ENCODE assay signal across 10 mouse cellular contexts in the genomic region with DNA sequence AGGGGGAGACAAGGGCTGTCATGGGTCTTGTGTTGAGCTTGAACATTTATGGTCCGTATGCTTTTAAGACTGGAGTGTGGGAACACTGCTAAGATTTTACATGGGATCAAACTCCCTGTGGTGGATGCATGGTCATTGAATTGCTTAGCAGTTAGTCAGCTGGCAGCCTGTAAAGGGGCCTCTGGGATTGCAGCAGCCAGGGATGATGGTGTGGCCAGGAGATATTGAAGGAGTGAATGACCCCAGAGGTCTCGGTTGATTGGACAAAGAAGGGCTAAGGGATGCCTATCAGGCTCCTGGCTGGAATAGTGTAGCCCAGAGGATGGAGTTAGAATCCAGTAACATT. TPM values are rescaled to one million over a fixed set of nuclear protein-coding genes. Genes with fewer than 3 reads are reported as not detected.
DNase-seq lines count a peak whose midpoint lies in the region; ATAC-seq and TF ChIP-seq lines count a peak whose summit lies in the region.
"Had no signal": no experiment of that assay in that cellular context is flagged by ENCODE, and none has a peak within 500 bp of the region (broad histone marks: within the 10 kb centered on the region; RNA-seq: fewer than 3 reads in every experiment).

No protein-coding gene starts in this region.

- H3K4me3 ChIP-seq in heart, embryonic 14.5 days (ENCODE audit: control insufficient read depth in 1 of 2, insufficient read depth in 1 of 2, low read depth in 1 of 2, low read length in 2 of 2): no peak overlapping the region
- H3K4me3 ChIP-seq in E14TG2a.4 (replicated peaks; ENCODE audit: low read length): peak overlapping the region; percentile 42
- peak overlapping the region; percentile 22 for H3K4me3 ChIP-seq in hindbrain, embryonic 10.5 days
- H3K4me3 ChIP-seq in macrophage (ENCODE audit: inconsistent target): no peak overlapping the region

- no peak for TF ChIP-seq CTCF in E14TG2a.4 (conservative IDR thresholded peaks at IDR 0.05; ENCODE audit: low read length)

- H3K36me3 ChIP-seq in heart, embryonic 14.5 days (ENCODE audit: control insufficient read depth, insufficient read depth, low read length): no peaks in the 10 kb centered on the region
- H3K36me3 ChIP-seq in E14TG2a.4 (ENCODE audit: insufficient read depth, low read length) (no peaks in the 10 kb centered on the region), macrophage (ENCODE audit: inconsistent target) (no peaks in the 10 kb centered on the region)
- H3K36me3 ChIP-seq in hindbrain, embryonic 10.5 days: no peaks in the 10 kb centered on the region

- peak overlapping the region; percentile 57 for H3K9ac ChIP-seq in heart, embryonic 14.5 days (ENCODE audit: low read length)

- 68% methylated on average over 2 of the region's 2 CpGs for WGBS in heart, embryonic 14.5 days
- 86% methylated on average over 2 of the region's 2 CpGs for WGBS in hindbrain, embryonic 10.5 days
- 100% methylated on average over 2 of the region's 2 CpGs for WGBS in macrophage (ENCODE audit: missing documents)

- no peaks in the 10 kb centered on the region for H3K27me3 ChIP-seq in heart, embryonic 14.5 days (ENCODE audit: control insufficient read depth, insufficient read depth, low read length)
- H3K27me3 ChIP-seq in E14TG2a.4 (ENCODE audit: insufficient read depth, low read length): no peaks in the 10 kb centered on the region
- 0 out of 2 replicates have a peak, but pooled peaks cover 6% of the 10 kb centered on the region for H3K27me3 ChIP-seq in hindbrain, embryonic 10.5 days (ENCODE audit: insufficient read depth, poor library complexity, severe bottlenecking)

- no peaks in the 10 kb centered on the region for H3K9me3 ChIP-seq in heart, embryonic 14.5 days (ENCODE audit: control insufficient read depth, low read length)
- H3K9me3 ChIP-seq in E14TG2a.4 (ENCODE audit: low read length): no peaks in the 10 kb centered on the region
- H3K9me3 ChIP-seq in hindbrain, embryonic 10.5 days: no peaks in the 10 kb centered on the region

- peak overlapping the region in 1 of 2 experiments; percentile 19; a peak in 1 of 4 replicates for H3K27ac ChIP-seq in heart, embryonic 14.5 days (replicated peaks in 1 of 2; ENCODE audit: control insufficient read depth in 1 of 2, insufficient read depth in 1 of 2, low read depth in 2 of 2, low read length in 2 of 2)
- no peak overlapping the region; the same call in 1 of the 2 replicates for H3K27ac ChIP-seq in hindbrain, embryonic 10.5 days
- H3K27ac ChIP-seq in macrophage: peak overlapping the region; percentile 24

- ATAC-seq in heart, embryonic 14.5 days (ENCODE audit: insufficient number of reproducible peaks, insufficient read depth, low FRiP score, low read depth): no peak
- ATAC-seq in inflammation-experienced regulatory T-cells, adult 6 months: no peak

- peaks cover 11 to 22% of the 10 kb centered on the region in 2 experiments for H3K4me1 ChIP-seq in heart, embryonic 14.5 days (ENCODE audit: control insufficient read depth in 2 of 2, insufficient read depth in 2 of 2, low read length in 2 of 2)
- peaks cover 42% of the 10 kb centered on the region for H3K4me1 ChIP-seq in E14TG2a.4 (replicated peaks; ENCODE audit: low read depth, low read length)
- peaks cover 14% of the 10 kb centered on the region for H3K4me1 ChIP-seq in hindbrain, embryonic 10.5 days (replicated peaks)

- peak overlapping the region; percentile 55 for H3K4me2 ChIP-seq in heart, embryonic 14.5 days (ENCODE audit: low read length)

- no peak for DNase-seq in heart, adult 8-10 months (ENCODE audit: low spot score)
- no peak for DNase-seq in hindbrain, embryonic 10.5 days (ENCODE audit: low spot score)
- no peak for DNase-seq in cerebellum, postnatal 4 days (ENCODE audit: low spot score in 2 of 2)
- DNase-seq in thymus, postnatal 14 days: no peak

- H3K79me2 ChIP-seq in macrophage (ENCODE audit: inconsistent target): no peaks in the 10 kb centered on the region

RNA-seq across cellular contexts. Expression of a gene that starts 4.8 kb away (rescaled TPM):
- polyA plus RNA-seq in heart, embryonic 14.5 days (2014; fragmentation: Nextera tagmentation; extraction: Ambion mirVana): not detected in 2 replicates
- total RNA-seq in heart, adult 8-10 months (2022): 10 to 100 TPM in 1 of 4 experiments, not detected in 3; 44.8 TPM
- not detected in 2 replicates for polyA plus RNA-seq in hindbrain, embryonic 10.5 days (2016; fragmentation: Nextera tagmentation; extraction: Ambion mirVana)
- total RNA-seq in macrophage (2018; cell fraction: chromatin; rRNA removed): not detected
- not detected for total RNA-seq in macrophage (2018; cell fraction: cytosol; rRNA removed)
- total RNA-seq in macrophage (2018; cell fraction: nucleus; rRNA removed): not detected
- not detected in 3 replicates for polyA plus RNA-seq in macrophage (2018)
- polyA plus RNA-seq in inflammation-experienced regulatory T-cells, adult 6 months (2017; shearing (Covaris generic)): not detected
- total RNA-seq: left cerebral cortex, postnatal 36 days had no signal
- polyA plus RNA-seq: brain, embryonic 14.5 days had no signal

RNA-seq across cellular contexts. Expression of a gene that starts 52.5 kb away (rescaled TPM):
- polyA plus RNA-seq in heart, embryonic 14.5 days (2014; fragmentation: Nextera tagmentation; extraction: Ambion mirVana): 11.8 and 15.2 TPM in 2 replicates
- total RNA-seq in heart, adult 8-10 months (2022): 10 to 100 TPM; 31.9 to 37.3 (median 37.2) TPM
- polyA plus RNA-seq in hindbrain, embryonic 10.5 days (2016; fragmentation: Nextera tagmentation; extraction: Ambion mirVana): 12.9 and 15.3 TPM in 2 replicates
- total RNA-seq in macrophage (2018; cell fraction: chromatin; rRNA removed): 1 to 10 TPM in 8 of 26 experiments, under 1 TPM in 8, not detected in 10; 0.26 to 9.3 (median 1.3) TPM
- total RNA-seq in macrophage (2018; cell fraction: cytosol; rRNA removed): 1 to 10 TPM in 19 of 26 experiments, under 1 TPM in 7; 0.54 to 2.8 (median 1.3) TPM
- 1 to 10 TPM in 11 of 26 experiments, under 1 TPM in 14, not detected in 1; 0.14 to 7.3 (median 0.85) TPM for total RNA-seq in macrophage (2018; cell fraction: nucleus; rRNA removed)
- polyA plus RNA-seq in macrophage (2018): 1.3 to 2.5 TPM (median 2.1 TPM) in 3 replicates
- polyA plus RNA-seq in inflammation-experienced regulatory T-cells, adult 6 months (2017; shearing (Covaris generic)): 10 to 100 TPM; 30.5 to 37.9 (median 36.3) TPM

Comparison
In these comparisons a context has a peak if more than half of its experiments do, and no peak if none do; other contexts are left out.
1. H3K4me3 ChIP-seq: peak in E14TG2a.4 (single experiment) and hindbrain, embryonic 10.5 days (single experiment); none in heart, embryonic 14.5 days (0 of 2) and macrophage (single experiment).